Mouse (Mus musculus) induced T-regulatory cell, adult 2 months (primary cell): ENCODE results near the gene Acot6.
A peak's percentile ranks its signal among the peaks of the same experiment; 100 is the strongest.

ENCODE experiments used
- DNase-seq: peaks from one replicate; pipeline ENCODE4 v3.0.0-alpha.2; 2012; ENCODE audit warnings: low read depth

Gene Acot6

DNA sequence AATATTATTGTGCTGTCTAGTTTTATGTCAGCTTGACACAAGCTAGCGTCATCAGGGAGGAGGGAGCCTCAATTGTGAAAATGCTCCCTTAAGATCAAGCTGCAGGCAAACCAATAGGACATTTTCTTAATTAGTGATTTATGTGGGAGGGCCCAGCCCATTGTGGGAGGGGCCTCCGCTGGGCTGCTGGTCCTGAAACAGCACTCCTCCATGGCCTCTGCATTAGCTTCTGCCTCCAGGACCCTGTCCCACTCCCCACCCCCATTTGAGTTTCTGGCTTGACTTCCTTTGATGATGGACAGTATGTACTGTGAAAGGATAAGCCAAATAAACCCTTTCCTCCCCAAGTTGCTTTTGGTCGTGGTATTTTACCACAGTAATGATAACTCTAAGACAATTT lies 6.6 kb downstream of the Acot6 start:
- no peak for DNase-seq

DNA sequence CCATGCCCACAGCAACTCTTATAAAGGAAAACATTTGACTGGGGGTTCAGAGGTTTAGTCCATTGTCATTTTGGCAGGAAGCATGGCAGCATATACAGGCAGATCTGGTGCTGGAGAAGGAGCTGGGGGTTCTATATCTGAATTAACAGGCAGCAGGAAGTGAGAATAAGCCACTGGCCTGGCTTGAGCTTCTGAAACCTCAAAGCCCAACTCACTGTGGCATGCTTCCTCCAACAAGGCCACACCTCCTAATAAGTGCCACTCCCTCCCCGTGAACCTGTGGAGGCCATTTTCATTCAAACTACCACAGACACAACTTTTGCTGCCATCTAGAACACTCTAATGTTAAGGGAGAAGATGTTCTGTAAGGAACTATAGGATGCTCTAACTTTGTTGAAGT lies 7.2 kb downstream of the Acot6 start:
- DNase-seq: no peak

DNA sequence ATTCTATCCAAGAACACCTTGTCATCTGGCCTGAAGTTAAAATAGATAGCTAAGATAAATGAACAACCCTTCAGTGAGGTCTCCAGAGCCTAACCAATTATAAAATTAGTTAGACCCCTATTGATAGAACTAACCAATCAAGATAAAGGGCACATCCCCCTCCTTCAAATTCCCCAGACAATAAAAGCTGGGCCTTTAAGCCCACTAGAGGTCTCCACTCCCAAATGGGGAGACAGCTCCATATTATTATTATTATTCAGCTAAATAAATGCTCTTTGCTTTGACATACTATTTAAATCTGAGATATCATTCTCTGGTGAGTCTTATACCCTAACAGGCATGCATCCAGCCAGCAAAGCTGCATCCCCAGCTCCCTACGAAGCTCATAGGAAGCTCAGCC lies 9.5 kb downstream of the Acot6 start:
- DNase-seq: no peak

DNA sequence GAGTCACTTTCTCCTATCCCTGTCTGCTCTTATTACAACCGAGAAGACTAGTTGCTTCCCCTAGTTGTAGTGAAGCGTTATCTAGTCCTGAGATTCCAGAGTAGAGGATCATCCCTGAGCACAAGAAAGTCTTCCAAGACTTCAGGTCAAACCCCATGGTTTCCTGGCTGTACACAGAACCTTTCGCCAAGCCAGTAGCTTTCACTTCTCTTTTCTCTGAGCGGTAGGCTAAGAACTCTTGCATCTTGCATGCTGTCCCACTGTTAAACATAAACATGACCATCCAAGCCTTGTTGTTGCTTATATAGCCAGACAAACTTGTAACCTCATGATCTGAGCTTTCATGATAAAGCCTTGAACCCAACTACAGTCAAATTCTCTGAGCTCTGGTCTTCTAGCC lies 10.4 kb downstream of the Acot6 start:
- no peak for DNase-seq

DNA sequence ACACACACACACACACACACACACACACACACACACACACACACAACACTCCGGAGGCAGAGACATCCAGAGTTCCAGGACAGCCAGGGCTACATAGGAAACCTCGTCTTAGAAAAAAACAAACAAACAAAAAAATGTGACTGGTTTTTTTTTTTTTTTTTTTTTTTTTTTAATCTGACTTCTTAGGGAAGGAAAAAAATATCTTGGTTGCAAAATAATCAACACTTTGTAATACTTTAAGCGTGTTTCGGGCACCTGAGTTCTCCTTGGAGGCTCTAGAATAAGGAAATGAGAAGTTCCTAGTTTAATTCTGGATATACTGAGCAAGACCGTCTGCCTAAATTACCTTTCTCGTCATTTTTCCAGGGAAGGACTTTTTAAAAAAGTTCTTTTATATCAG lies 13.2 kb downstream of the Acot6 start:
- DNase-seq: no peak

DNA sequence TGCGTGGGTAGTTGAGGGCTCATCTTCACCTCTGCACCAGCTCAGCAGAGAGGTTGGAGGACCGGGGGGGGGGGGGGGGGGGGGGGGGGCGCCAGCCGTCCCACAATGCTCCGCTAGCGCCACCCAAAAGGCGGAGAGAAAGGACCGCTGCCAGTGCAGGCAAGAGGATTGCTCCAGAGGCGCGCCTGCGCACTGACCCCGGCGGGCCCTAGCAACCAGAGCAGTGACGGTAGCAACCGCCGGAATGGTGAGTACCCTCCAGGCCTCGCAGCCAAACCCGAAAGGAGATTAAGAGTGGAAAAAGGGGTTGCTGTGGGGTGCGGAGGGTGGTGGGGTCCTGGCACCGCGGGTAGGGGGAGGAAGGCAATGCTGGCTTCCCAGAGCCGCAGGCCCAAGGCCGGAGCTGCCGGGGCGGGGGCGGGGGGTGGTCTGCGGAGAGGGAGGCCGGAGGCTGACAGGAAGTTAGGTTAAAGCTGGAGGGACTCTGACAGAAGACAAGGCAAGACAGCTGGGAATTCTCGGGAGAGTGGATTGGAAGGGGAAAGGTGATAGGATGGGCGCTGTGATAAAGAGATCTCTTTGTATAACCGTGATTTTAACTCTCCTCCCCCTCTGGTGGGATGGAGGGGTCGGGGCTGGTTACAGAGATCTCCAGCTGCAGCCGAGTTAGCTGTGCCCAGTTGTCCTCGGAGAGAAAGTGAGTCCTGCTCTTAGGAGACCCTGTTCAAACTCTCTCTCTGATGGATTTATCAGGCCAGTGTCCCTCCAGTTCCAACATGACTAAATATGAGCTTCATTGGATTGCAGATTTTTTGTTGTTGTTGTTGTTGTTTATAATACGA lies 13.9 kb downstream of the Acot6 start, which contains the start of gene Dnal1:
Gene Dnal1, plus strand, starts transcription at position 214 of the 842 bp plus-strand sequence.
- DNase-seq: peak; percentile 88

DNA sequence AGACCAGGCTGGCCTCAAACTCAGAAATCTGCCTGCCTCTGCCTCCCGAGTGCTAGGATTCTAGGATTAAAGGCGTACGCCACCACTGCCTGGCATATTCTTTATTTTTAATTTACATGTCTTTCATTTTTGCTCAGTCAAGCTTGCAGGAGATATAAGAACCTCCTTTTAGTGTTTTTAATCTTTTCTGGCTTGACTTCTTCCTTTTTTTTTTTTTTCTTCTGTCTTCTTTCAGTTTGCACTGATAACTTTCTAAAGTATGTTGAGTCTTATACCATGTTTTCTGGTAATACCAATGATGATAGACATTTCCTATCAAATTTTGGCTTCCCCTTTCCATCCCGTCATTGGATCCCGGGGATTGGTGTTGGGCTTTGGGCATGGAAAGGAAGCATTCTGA lies 19.1 kb downstream of the Acot6 start:
- DNase-seq: no peak

DNA sequence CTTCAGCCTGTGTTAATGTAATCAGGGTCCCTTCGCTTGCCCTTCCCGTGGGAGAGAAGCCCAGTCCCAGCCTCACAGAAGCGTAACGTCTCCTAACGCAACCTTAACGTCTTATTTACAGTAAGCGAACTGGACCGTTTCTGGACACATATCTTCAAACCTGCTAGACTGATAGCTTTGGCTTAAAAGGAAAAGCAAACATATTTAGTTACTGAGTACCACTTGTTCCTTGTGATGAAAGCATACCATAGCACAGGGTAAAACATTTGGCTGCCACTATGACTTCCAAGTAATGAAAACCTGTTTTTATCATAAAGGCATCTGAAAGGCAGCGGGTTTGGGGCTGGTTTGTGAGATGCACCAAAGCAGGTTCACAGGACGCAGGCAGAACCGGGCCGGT lies 25.4 kb downstream of the Acot6 start:
- no peak for DNase-seq

DNA sequence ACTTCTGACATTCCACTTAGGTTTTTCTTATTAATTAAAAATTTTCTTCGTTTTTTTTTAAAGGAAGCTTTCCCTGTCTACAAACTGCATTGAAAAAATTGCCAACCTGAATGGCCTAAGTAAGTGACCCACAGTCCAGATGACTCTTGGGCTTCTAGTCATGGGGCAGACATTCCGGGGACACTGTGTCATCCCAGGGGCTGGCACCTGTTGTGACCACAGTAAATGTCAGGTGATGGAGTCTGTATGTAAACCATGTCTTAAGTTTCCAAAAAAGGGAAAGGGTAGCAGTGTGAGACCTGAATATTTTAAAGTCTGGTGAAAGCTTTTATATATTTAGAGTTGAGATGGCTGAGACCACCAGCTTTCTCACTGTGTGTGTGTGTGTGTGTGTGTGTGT lies 26.4 kb downstream of the Acot6 start:
- DNase-seq: no peak

DNA sequence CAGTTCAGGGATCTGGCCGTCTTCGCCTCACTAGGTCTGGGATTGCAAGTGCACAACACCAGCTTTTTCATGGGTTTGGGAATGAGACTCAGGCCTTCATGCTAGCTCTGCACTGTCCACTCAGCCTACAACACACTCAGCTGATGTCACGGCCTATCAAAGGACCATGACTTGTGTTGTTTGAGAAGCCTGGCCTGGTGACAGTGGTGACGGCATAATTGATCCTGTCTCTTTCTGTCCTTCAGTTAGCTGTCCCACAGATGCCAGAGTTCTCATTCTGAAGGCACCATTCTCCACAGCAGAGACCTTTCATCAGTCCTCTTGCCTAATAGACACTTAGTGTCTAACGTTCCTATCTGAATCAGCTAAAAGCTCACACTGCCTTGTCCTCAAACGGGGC lies 28.1 kb downstream of the Acot6 start:
- no peak for DNase-seq

DNA sequence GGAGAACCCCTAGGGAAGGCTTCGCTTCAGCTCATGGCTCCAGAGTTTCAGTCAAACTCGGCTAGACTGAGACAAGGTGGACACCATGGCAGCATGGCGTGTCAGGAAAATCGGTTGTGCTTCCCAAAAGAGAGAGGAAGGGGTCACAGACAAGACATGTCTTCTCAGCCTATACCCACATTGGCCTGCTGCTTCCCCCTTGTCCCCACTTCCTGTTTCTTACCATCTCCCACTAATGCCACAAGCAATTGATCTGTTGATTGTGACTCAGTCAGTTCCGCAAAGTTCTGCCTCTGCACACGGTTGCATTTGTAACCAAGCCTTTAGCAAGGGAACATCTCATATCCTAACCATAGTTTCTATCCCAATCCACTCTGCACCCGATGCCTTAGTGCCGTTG lies 29.5 kb downstream of the Acot6 start:
- DNase-seq: no peak

DNA sequence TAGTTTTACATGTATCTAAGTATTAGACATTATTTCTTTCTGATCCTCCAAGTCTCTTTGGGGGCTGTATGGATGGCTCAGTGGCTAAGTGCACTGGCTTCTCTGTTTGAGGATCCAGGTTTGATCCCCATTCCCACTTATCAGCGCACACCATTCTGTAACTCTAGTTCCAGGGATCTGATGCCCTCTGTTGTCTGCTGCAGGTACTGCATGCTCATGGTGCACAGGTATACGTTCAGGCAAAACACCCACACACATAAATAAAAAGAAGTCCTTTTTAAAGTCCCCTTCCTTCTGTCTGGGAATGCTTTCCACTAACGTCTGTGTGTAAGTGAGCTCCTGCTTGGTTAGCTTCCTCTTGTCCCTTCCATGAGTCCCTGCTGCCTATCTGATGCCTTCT lies 31.8 kb downstream of the Acot6 start:
- DNase-seq: peak; percentile 68

DNA sequence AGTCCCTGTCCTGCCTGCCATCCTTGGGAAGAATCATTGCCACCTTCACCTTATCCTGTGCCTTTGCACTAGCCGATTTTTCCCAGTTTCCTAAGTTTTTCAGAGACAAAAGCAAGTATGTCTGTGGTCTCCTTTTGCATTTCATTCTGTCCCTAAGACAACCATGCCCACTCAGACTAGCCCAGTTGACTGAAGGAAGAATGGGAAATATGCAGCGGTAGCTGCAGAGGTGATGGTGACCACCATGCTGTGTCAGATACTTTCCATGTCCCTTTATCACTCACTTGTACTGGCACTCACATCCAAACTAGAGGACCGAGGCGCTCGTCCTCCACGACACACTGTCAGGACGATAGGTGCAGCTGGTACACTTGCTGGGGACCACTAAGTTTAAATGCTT lies 36.7 kb downstream of the Acot6 start:
- DNase-seq: no peak

DNA sequence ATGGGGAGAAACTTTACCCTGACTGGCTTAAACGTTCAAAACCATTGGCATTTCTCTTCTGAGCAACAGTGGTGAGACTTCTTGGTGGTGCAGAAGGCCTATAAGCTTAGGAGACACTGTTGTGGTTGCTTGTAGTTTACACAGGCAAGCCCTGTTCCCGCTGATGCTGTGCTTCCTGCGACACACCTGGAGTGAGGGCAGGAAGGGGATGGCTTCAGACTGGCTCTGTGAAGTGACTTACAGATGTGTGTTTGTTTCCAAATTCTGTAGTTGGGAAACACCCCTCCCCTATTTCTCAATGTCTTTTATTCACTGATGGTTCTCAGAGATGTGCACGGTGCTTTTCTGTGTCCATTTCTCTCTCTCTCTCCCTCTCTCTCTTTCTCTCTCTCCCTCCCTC lies 39.7 kb downstream of the Acot6 start:
- no peak for DNase-seq

DNA sequence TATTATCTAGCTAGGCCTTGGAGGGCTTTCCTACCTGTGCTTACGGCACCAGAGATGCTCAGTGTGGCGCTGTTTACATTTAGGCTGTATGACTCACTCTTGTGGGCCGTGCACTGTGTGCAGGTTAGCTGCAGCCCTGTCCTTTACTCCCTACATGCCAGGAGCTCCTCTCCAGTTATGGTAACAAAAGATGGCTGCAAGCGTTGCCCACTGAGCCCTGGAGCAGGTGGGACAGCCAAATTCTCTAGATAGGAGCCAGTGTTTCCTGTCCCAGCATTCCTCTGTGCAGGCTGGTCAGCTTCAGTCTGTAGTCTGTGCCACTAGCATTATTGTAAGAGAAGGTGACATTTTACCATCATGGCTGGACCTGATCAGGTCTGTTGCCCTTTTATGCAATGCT lies 40.8 kb downstream of the Acot6 start:
- no peak for DNase-seq

DNA sequence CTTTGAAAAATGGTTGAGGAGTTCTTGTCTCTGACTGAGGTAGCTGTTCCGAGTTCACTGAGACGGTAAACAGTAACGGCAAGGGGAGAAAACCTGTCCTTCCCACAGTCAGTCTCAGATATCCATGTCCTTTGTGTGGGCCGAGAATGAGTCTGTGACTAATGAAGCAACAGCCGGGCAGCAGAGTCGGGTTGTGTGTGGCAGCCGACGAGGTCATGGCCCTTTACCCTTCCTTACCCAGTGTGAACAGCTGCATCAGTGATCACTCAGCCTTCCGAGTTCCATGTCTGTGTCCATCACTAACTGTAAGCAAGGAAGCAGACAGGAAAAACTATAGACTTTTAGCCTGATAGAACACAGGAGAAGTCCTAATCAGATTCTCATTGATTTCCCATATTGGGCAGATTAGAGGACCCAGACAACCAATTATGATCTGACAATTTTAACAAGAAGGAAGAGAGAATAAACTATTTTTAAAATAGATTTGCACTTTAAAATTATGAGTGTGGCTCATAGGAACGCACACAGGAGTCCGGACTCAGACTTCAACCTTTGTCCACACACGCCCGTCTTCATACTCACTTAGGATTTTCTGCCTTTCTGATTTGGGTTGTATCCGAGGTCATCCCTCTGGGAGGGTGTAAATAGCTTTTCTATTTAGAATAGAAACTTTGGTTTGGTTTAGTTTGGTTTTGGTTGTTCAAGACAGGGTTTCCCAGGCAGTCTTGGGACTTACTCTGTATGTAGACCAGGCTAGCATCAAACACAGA lies 42.0 kb downstream of the Acot6 start:
- no peak for DNase-seq

DNA sequence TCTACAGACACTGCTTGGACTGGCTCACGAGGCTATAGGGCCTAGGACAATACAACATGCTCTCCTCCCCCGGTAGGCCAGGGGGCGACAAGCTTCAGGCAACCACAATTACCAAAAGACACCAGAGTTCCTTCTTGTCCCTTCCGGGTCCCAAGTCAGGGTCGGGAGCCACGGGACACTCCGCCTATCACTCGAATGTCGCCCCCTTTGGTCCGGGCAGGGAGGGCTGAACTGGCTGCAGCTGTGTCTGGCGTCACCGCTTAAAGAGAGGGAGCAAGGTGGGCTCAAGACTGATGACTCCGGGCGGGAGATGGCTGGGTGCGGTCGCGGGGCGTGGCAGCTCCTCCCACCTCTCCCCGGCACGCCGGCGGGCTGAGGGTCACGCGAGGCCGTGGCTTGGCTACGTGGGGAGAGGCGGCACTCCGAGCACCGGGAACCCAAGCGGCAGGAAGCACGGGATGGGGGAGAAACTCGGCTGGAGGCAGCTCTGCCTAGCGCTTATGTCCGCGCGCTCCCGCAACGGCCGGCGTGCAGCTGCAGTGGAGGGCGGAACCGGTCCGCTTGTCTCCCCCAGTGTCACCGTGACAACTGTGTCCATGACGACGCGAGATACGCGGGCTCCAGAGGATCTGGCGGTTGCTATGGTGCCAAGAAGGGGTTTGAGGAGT lies 47.6 kb downstream of the Acot6 start, which contains the start of gene Pnma1:
Gene Pnma1, minus strand, starts transcription at position 536 of the 668 bp plus-strand sequence.
- DNase-seq: peak; percentile 69

DNA sequence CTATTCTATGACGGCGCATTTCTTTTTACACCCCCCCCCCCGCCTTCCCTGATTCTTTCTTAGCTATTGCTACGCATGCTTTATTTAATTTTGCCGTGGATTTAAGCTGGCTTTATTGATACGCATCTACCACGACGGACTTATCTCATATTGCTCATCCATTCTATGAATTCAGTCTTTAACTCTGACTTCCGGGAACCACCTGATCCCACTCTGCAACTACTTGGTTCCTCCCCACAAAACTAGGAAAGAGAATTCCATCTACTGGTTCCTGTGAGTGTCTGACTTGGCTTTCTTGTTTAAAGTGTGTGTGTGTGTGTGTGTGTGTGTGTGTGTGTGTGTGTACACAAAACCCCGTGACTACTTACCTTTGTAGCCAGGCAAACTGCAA lies 48.2 kb downstream of the Acot6 start:
- DNase-seq: no peak

DNA sequence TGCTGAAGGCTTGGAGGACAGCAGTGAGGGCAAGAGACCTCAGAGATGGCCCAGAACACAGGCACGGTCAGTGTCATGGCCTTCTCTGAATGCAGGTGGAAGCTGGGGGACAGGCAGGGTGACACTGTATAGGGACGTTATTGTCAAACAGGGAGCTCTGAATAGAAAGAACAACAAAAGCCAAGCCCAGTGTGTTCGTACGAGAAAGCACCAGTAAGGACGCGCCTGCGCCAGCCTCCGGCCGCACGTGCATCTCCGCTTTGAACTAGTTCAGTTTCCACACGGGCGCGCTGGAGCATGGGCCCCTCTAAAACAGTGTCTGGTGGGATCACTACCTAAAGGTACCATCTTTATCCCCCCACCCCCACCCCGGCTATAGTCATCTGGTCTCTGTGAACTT lies 49.5 kb downstream of the Acot6 start:
- DNase-seq: no peak

DNA sequence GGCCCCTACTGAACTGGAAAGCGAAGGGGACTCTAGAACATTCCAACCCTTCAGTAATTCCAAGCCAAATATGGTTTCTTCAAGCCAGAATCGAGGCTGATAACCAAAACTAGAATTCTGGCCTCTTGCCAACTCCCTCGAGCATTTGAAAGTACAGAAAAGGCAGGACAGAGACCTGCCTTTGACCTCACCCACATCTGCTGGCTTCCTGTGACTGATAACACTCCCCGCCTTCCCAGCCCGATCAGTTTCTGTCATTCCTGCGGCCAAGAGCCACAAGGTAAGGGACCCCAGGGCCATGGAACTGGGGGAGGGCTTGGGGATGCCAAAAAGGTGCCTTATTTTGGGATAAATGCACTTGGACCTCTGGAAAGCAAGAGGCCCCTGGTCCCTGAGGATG lies 50.5 kb downstream of the Acot6 start:
- DNase-seq: no peak

DNA sequence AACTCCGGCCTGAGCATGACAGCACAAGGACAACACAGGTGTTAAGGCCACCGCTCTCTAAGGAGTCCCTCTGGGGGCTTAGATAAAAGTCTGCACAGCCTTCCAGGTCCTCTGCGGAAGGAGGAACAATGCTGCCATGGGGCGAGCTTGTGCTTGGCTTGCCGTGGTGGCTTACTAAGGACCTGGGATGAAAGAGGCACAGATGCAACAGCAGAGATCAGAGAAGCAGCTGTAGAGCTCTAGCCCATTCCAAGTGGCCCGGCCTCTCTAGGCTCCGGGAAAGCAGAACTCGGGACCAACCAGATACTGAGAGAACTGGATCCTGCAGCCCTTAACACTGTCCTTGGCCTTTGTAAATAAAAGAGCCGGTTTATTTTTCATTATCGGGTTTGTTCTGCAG lies 51.5 kb downstream of the Acot6 start:
- no peak for DNase-seq

DNA sequence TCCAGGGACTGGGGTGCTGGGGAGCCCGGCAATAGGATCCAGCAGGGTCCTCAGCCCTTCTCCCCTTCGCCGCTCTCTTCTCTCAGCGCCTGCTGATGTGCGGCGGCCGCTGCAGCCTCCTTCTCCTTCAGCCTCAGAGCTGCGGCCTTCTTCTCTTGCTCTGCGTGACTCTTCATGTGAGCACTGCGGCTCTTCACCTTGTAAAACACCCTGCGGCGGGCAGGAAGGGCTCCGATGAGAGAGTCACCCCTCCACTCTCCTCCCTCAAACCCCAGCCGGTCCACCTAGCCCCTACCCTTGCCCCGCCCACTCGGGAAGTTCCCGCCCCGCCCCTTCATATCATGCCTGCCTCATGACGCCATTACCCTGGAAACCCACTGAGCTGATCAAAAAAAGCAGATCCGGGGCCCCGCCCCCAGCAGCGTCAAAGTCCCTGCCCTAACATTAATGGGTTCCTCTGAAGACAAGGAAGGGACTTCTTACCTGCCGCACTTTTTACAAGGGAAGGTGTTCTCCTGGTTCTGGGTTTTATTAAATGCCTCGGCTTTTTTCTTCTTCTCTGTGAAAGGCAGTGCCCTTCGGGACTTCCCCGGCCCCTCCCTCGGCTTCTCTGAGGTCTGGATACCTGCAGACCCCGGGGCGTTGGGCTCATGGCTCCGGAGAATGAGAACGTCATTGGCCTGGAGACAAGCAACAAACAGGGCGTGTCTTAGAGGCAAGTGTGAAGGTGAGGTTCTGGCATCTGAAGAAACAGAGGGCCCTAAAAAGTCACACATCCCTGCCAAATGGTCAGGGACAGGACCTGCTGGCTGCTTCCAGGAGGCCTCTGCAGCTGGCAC lies 52.1 kb downstream of the Acot6 start:
- DNase-seq: no peak
